Mouse (Mus musculus): ENCODE measurements at regions not wholly inside any gene's neighbourhood (a gene's known extent, or its start where the extent isn't known, plus 50 kb on each side); places are given as distances from the start of the nearest gene placed in this dataset.

DNA sequence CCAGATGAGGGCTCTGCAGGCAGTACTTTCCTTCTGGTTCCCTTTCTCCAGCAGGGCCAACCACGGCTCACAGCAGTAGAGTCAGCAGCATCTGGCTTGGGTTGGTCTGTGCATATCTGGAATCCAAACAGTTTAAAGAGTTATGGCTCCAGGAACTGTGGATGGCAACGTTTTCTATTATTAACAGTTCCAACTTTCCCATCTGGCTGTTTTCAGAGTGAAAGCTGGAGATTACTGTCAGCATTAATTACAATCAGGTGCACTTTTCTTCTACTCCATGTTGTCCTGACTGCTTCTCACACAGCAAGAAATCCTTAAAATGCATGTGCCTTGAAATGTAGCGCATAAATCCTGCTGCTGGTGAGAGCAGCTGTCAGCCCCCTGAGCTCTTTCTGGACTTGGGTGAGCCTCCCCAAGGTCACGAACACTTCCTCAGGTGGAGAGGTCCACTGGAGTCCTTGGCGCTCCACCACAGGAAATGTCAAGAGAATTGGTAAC, 250.6 kb upstream of the Gli3 start:
- ATAC-seq (ENCODE audit: insufficient number of reproducible peaks, low FRiP score, low TSS enrichment): no peak

DNA sequence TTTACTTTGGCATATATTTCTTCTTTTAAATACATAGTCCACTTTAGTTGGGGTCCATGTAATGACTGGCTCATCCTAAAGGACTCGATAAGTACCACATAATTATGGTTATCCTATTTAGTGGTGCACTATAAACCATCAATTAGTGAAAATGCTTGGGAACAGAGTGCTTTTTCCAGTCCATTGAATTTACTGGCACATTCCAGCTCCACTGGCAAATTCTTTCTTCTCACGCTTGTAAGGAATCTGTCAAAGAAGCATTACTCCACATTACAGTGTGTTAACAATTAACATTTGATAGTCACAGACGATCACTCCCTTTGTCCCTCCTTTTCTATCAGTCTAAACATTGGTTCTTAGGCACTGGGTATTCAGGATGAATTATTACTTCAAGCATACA, 241.7 kb upstream of the Gli3 start:
- ATAC-seq (ENCODE audit: insufficient number of reproducible peaks, low FRiP score, low TSS enrichment): no peak

GRCm38 (mm10) chr13:15227641-15228040, 235.4 kb upstream of the Gli3 start:
- 0 out of 2 replicates have a peak, but pooled peaks have one; percentile 15 for ATAC-seq (ENCODE audit: insufficient number of reproducible peaks, low FRiP score, low TSS enrichment)
